9 mouse cellular contexts compared by ENCODE assay signal in genomic region chr5:137510573-137511390, GRCm38 (mm10). TPM values are rescaled to one million over a fixed set of nuclear protein-coding genes. Genes with fewer than 3 reads are reported as not detected.
A peak's percentile ranks its signal among the peaks of the same experiment; 100 is the strongest.
DNase-seq lines count a peak whose midpoint lies in the region; ATAC-seq and TF ChIP-seq lines count a peak whose summit lies in the region.
"Had no signal": no experiment of that assay in that cellular context is flagged by ENCODE, and none has a peak within 500 bp of the region (broad histone marks: within the 10 kb centered on the region; RNA-seq: fewer than 3 reads in every experiment).

No protein-coding gene starts in this region.

- no peaks in the 10 kb centered on the region for H3K36me3 ChIP-seq in lung, postnatal 0 days (ENCODE audit: insufficient read depth, low read length)
- H3K36me3 ChIP-seq in forebrain, embryonic 16.5 days (ENCODE audit: control insufficient read depth, insufficient read depth): no peaks in the 10 kb centered on the region
- 0 out of 2 replicates have a peak, but pooled peaks cover 7% of the 10 kb centered on the region for H3K36me3 ChIP-seq in liver, embryonic 12.5 days
- H3K36me3 ChIP-seq in small intestine, adult 2 months (ENCODE audit: control insufficient read depth, insufficient read depth, low read length): no peaks in the 10 kb centered on the region

- ATAC-seq in lung, postnatal 0 days: peak; percentile 63
- peak; percentile 58 for ATAC-seq in forebrain, embryonic 16.5 days
- peak; percentile 71 for ATAC-seq in liver, embryonic 12.5 days

- peaks cover 9% of the 10 kb centered on the region for H3K4me1 ChIP-seq in lung, postnatal 0 days (ENCODE audit: insufficient read depth, low read depth, low read length)
- H3K4me1 ChIP-seq in forebrain, embryonic 16.5 days (replicated peaks; ENCODE audit: control insufficient read depth, insufficient read depth, low read length): peaks cover 41% of the 10 kb centered on the region
- H3K4me1 ChIP-seq in liver, embryonic 12.5 days: peaks cover 46% of the 10 kb centered on the region
- peaks cover 7% of the 10 kb centered on the region; the same call in 1 of the 2 replicates for H3K4me1 ChIP-seq in small intestine, adult 2 months (ENCODE audit: control insufficient read depth, insufficient read depth, insufficient read length, low read length)

- H3K9me3 ChIP-seq in lung, postnatal 0 days (ENCODE audit: low read length): no peaks in the 10 kb centered on the region
- H3K9me3 ChIP-seq in forebrain, embryonic 16.5 days (ENCODE audit: control insufficient read depth, low read length): no peaks in the 10 kb centered on the region
- no peaks in the 10 kb centered on the region for H3K9me3 ChIP-seq in liver, embryonic 12.5 days (replicated peaks)

- H3K4me2 ChIP-seq in lung, postnatal 0 days (replicated peaks; ENCODE audit: low read depth, low read length): peak overlapping the region; percentile 88
- peak overlapping the region; percentile 87 for H3K4me2 ChIP-seq in forebrain, embryonic 16.5 days (ENCODE audit: low read length)
- H3K4me2 ChIP-seq in liver, embryonic 12.5 days: peak overlapping the region; percentile 95

- TF ChIP-seq EP300 in lung, postnatal 0 days (IDR thresholded peaks at IDR 0.05): no peak

- under 1% methylated on average over 21 of the region's 83 CpGs for WGBS in lung, postnatal 0 days
- whole genome bisulfite sequencing in forebrain, embryonic 16.5 days: under 1% methylated on average over 34 of the region's 83 CpGs
- WGBS in liver, embryonic 12.5 days (ENCODE audit: insufficient replicate concordance): 2% methylated on average over 58 of the region's 83 CpGs
- 1% methylated on average over 71 of the region's 83 CpGs for WGBS in small intestine, adult 2 months

- H3K27me3 ChIP-seq in lung, postnatal 0 days (replicated peaks; ENCODE audit: insufficient read depth, low read length): no peaks in the 10 kb centered on the region
- peaks cover 3% of the 10 kb centered on the region; the same call in 1 of the 2 replicates for H3K27me3 ChIP-seq in forebrain, embryonic 16.5 days (replicated peaks; ENCODE audit: control insufficient read depth, insufficient read depth, low read length)
- H3K27me3 ChIP-seq in liver, embryonic 12.5 days (replicated peaks): no peaks in the 10 kb centered on the region
- H3K27me3 ChIP-seq in small intestine, adult 2 months (ENCODE audit: control insufficient read depth, insufficient read depth, low read length): no peaks in the 10 kb centered on the region

- no peak for TF ChIP-seq POLR2A in small intestine, adult 2 months (IDR thresholded peaks at IDR 0.05; ENCODE audit: low read depth, low read length)

- H3K4me3 ChIP-seq in lung, postnatal 0 days (ENCODE audit: low read depth, low read length): peak overlapping the region; percentile 99
- peak overlapping the region; percentile 57 for H3K4me3 ChIP-seq in forebrain, embryonic 16.5 days (replicated peaks; ENCODE audit: low read length)
- H3K4me3 ChIP-seq in liver, embryonic 12.5 days: peak overlapping the region; percentile 93
- H3K4me3 ChIP-seq in small intestine, adult 2 months (ENCODE audit: low read depth, low read length): peak overlapping the region; percentile 97

- peak overlapping the region; percentile 92 for H3K9ac ChIP-seq in lung, postnatal 0 days (replicated peaks; ENCODE audit: low read depth)
- peak overlapping the region; percentile 78 for H3K9ac ChIP-seq in forebrain, embryonic 16.5 days (replicated peaks; ENCODE audit: low read depth, low read length)
- peak overlapping the region; percentile 98 for H3K9ac ChIP-seq in liver, embryonic 12.5 days

- no peak for TF ChIP-seq CTCF in lung, postnatal 0 days (IDR thresholded peaks at IDR 0.05)
- no peak for TF ChIP-seq CTCF in small intestine, adult 2 months (IDR thresholded peaks at IDR 0.05; ENCODE audit: extremely low read depth, insufficient read length, insufficient replicate concordance, low read depth, low read length)

- peak overlapping the region; percentile 87 for H3K27ac ChIP-seq in lung, postnatal 0 days (ENCODE audit: low read length)
- H3K27ac ChIP-seq in forebrain, embryonic 16.5 days (ENCODE audit: low read length): peak overlapping the region; percentile 85
- peak overlapping the region; percentile 83 for H3K27ac ChIP-seq in liver, embryonic 12.5 days
- H3K27ac ChIP-seq in small intestine, adult 2 months (ENCODE audit: insufficient read depth, low read depth, low read length): no peak overlapping the region

- DNase-seq in adrenal gland, adult (ENCODE audit: inconsistent age in 2 of 2, low spot score in 1 of 2): peak; percentile 44 to 69
- no peak for DNase-seq in adrenal gland, adult 2 months
- no peak for DNase-seq in lung, postnatal 0 days (ENCODE audit: low spot score)
- DNase-seq in lung, postnatal 14 days: no peak
- DNase-seq in embryo, embryonic 10 days (ENCODE audit: low spot score): no peak

RNA-seq across cellular contexts. Expression of gene Gigyf1, which starts 7.6 kb away (rescaled TPM):
- 10 to 100 TPM; 25.4 to 31.0 TPM for total RNA-seq in adrenal gland, adult 2 months (2021)
- polyA plus RNA-seq in adrenal gland, adult 2 months (2012; rRNA removed): 37.1 and 38.0 TPM in 2 replicates
- polyA plus RNA-seq in lung, postnatal 0 days (2015; fragmentation: Nextera tagmentation; extraction: Ambion mirVana): 10.6 and 12.4 TPM in 2 replicates
- 16.5 and 20.2 TPM in 2 replicates for polyA plus RNA-seq in forebrain, embryonic 16.5 days (2015; fragmentation: Nextera tagmentation; extraction: Ambion mirVana)
- 5.6 and 6.0 TPM in 2 replicates for polyA plus RNA-seq in liver, embryonic 12.5 days (2016; fragmentation: Nextera tagmentation; extraction: Ambion mirVana)
- polyA plus RNA-seq in small intestine, adult 2 months (2012; rRNA removed): 7.3 and 15.7 TPM in 2 replicates

RNA-seq across cellular contexts. Expression of gene Pop7, which starts 8.5 kb away (rescaled TPM):
- total RNA-seq in adrenal gland, adult 2 months (2021): 10 to 100 TPM; 23.0 to 31.7 TPM
- 46.9 and 48.7 TPM in 2 replicates for polyA plus RNA-seq in adrenal gland, adult 2 months (2012; rRNA removed)
- 37.8 and 38.7 TPM in 2 replicates for polyA plus RNA-seq in lung, postnatal 0 days (2015; fragmentation: Nextera tagmentation; extraction: Ambion mirVana)
- polyA plus RNA-seq in forebrain, embryonic 16.5 days (2015; fragmentation: Nextera tagmentation; extraction: Ambion mirVana): 66.8 and 74.7 TPM in 2 replicates
- polyA plus RNA-seq in liver, embryonic 12.5 days (2016; fragmentation: Nextera tagmentation; extraction: Ambion mirVana): 48.4 and 55.3 TPM in 2 replicates
- 23.1 and 36.6 TPM in 2 replicates for polyA plus RNA-seq in small intestine, adult 2 months (2012; rRNA removed)

RNA-seq across cellular contexts. Expression of gene Epo, which starts 22.3 kb away (rescaled TPM):
- total RNA-seq in adrenal gland, adult 2 months (2021): not detected
- not detected in 2 replicates for polyA plus RNA-seq in adrenal gland, adult 2 months (2012; rRNA removed)
- not detected in 2 replicates for polyA plus RNA-seq in lung, postnatal 0 days (2015; fragmentation: Nextera tagmentation; extraction: Ambion mirVana)
- not detected in 2 replicates for polyA plus RNA-seq in forebrain, embryonic 16.5 days (2015; fragmentation: Nextera tagmentation; extraction: Ambion mirVana)
- polyA plus RNA-seq in liver, embryonic 12.5 days (2016; fragmentation: Nextera tagmentation; extraction: Ambion mirVana): 1.7 and 2.3 TPM in 2 replicates
- polyA plus RNA-seq in small intestine, adult 2 months (2012; rRNA removed): not detected in 2 replicates
- polyA plus RNA-seq: gonadal fat pad, adult 2 months had no signal

RNA-seq across cellular contexts. Expression of gene Gnb2, which starts 22.5 kb away (rescaled TPM):
- 100 to 1,000 TPM; 553 to 611 TPM for total RNA-seq in adrenal gland, adult 2 months (2021)
- polyA plus RNA-seq in adrenal gland, adult 2 months (2012; rRNA removed): 1,578 and 1,712 TPM in 2 replicates
- 507 and 513 TPM in 2 replicates for polyA plus RNA-seq in lung, postnatal 0 days (2015; fragmentation: Nextera tagmentation; extraction: Ambion mirVana)
- 498 and 517 TPM in 2 replicates for polyA plus RNA-seq in forebrain, embryonic 16.5 days (2015; fragmentation: Nextera tagmentation; extraction: Ambion mirVana)
- polyA plus RNA-seq in liver, embryonic 12.5 days (2016; fragmentation: Nextera tagmentation; extraction: Ambion mirVana): 215 and 221 TPM in 2 replicates
- 534 and 1,215 TPM in 2 replicates for polyA plus RNA-seq in small intestine, adult 2 months (2012; rRNA removed)

RNA-seq across cellular contexts. Expression of gene Zan, which starts 33.9 kb away (rescaled TPM):
- not detected for total RNA-seq in adrenal gland, adult 2 months (2021)
- polyA plus RNA-seq in adrenal gland, adult 2 months (2012; rRNA removed): 0.01 TPM in 2 replicates
- polyA plus RNA-seq in lung, postnatal 0 days (2015; fragmentation: Nextera tagmentation; extraction: Ambion mirVana): 0.11 TPM in 2 replicates
- polyA plus RNA-seq in forebrain, embryonic 16.5 days (2015; fragmentation: Nextera tagmentation; extraction: Ambion mirVana): 0.05 and 0.15 TPM in 2 replicates
- 0.29 and 0.31 TPM in 2 replicates for polyA plus RNA-seq in liver, embryonic 12.5 days (2016; fragmentation: Nextera tagmentation; extraction: Ambion mirVana)
- polyA plus RNA-seq in small intestine, adult 2 months (2012; rRNA removed): 0.98 and 2.3 TPM in 2 replicates

Comparison
In these comparisons a context has a peak if more than half of its experiments do, and no peak if none do; other contexts are left out.
1. DNase-seq: peak in adrenal gland, adult (2 of 2); none in adrenal gland, adult 2 months (single experiment), lung, postnatal 0 days (single experiment), lung, postnatal 14 days (single experiment) and embryo, embryonic 10 days (single experiment).
2. Peak in every context shown above with its lines, with median percentiles within 50 percentile points of each other: ATAC-seq, H3K4me2 ChIP-seq, H3K4me3 ChIP-seq and H3K9ac ChIP-seq.